Mouse (Mus musculus): ENCODE data around the gene Enpp5.

Gene Enpp5

DNA sequence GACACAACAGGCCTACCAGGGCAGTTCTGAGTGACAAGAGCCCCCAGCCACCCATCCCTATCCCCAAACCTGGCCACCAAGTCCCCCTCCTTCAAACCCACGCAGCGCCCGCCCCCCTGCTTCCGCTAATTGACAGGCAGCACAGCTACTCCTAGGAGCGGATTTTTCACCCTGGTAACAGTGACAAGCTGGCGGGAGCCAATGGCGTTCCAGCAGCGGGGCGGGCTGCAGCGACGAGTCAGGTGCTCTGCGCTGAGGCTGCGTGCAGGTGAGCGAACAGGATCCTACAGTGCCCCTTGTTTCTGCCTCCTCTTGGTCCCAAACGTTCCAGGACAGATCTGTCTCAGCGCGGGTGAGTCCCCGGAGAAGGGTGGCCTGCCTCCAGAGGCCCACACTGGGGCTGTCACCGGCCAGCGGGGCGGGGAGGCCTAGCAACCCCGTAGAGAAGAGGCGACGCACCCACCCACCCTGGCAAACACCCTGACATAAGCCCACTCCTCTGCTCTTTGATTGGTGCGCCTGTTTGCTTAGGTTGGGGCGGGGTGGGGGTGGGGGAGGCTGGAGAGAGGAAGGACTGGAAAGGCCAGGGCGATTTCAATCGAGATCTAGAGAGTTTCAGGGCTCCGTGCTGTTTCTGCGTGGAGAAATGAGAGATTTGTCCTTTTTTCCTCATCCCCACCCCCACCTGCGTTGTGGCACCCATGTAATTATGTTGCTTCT, at the start of gene Enpp5:
Enpp5 (plus strand) TSS at position 183 of the 720 bp plus-strand sequence.
- DNase-seq = peak; percentile 90

DNA sequence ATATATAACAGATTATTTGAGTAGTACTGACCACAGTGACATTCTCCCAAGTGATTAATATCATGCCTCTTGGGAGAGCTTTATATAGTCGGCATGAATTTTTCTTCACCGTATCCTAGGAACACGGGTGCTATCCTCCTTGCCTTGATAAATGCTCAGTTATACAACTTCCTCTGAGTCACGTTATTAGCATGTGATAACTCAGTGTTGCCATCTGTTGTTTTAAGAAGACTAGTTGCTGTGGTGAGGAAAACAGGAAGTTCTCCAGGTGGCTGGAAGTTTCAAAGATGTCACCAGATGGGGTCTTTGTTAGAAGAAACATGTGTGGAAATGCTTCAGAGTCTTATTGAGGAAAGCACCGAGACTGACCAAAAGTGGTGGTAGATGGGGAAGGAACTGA, 49.0 kb upstream of the Enpp5 start:
- DNase-seq = no peak

DNA sequence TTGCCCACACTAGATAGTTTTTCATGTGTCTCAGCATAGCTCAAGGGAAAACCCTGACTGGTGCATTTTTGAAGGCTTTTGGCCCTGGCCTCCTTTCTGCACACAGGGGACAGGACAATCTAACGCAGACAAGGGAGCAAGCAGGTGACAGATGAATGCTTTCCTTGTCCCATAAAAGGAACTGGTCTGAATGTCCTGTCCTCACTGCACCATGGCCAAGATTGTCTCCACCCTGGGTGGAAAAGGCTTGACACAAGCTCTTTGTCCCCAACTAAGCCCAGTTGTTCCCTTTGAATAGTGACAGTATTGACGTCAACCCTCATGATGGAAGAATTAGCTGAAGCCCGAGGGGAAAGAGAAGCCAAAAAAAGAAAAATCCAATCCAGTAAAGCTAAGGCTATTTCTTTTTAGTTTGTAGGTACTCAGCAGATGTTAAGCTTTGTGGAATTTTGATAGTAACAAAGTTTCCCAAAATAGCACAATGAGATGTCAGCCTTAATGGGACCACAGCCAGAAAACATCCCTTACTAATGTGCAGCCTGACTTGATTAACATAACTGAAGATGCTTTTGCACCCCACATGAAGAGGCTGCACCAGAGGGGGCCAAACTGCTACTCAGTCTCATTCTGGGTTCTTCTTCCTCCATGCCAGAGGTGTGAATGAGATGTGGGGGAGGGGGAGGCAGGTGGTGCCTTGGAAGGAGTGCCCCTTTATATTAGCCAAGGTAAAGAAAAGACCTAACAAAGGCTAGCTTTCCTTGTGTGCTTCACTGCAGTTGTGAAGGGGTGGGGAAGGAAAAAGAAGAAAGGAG, 47.6 kb upstream of the Enpp5 start:
- DNase-seq = no peak

DNA sequence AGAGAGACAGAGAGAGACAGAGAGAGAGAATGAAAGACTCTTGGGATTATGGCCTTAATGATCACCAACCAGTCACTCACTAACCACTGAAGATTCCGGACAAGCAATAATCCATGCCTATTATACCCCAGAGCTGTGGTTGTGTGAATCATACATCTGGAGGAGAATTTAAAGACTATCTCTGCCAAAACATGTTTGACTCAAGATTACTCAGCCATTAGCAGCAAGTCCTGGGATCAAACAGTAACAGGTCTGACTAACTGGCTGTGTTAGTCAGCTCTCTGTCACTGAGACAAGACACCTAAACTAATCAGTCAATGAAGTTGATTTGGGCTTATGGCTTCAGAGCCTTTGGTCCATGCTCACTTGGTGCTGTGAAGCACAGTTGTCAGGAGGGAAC, 43.6 kb upstream of the Enpp5 start:
- no peak for DNase-seq

DNA sequence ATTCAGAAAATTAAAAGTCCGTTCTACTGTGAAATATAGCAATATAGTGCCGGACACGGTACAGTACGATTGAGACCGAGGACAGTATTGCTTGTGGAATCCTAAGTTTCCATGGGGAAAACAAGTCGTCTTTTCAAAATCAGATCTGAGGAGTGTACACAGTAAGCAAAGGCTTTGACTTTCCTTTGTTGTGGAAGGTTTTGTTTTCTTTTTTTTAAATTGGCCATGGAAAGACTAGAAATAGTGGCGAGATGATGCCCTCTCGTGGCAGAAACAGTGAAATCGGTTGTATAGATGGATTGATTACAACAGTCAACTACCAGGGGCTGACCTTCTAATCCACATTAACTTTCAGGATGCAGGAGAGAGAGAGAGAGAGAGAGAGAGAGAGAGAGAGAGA, 40.0 kb upstream of the Enpp5 start:
- DNase-seq = no peak

DNA sequence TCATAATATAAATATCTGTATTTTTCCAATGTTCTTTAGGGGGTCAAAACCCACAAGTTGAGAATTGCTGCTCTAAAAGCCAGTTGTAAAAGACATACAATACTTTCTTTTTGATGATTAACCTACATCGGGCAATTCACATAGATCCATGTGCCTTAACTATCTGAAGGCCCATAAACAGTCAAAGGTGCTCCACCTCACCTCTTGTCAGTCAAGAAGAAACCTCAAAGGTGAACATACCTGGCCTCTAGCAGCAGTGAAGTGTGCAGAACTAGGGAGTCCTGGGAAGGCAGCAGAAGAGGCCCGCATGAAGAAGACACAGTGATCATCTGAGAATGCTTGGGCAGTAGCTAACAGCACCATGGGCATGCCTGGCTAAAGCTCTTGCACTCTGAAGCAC, 38.2 kb upstream of the Enpp5 start:
- no peak for DNase-seq

DNA sequence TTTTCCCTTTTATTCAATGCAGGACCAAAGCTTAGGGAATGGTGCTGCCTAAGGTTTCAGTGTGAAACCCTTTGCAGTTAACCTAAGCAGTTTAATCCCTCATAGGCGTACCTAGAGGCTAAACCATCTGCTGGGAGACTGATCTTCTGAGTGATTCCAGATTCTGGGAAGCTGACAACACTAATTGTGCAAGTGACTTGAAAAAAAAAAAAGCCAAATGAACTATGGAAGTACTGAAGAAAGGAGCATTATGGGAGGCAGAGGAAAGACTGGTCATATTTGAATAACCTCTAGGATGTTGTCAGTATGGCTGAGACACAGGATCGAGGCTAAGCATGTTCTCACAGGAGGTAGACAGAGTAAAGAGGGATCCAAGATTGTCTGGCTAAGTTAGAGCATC, 36.3 kb upstream of the Enpp5 start:
- no peak for DNase-seq

DNA sequence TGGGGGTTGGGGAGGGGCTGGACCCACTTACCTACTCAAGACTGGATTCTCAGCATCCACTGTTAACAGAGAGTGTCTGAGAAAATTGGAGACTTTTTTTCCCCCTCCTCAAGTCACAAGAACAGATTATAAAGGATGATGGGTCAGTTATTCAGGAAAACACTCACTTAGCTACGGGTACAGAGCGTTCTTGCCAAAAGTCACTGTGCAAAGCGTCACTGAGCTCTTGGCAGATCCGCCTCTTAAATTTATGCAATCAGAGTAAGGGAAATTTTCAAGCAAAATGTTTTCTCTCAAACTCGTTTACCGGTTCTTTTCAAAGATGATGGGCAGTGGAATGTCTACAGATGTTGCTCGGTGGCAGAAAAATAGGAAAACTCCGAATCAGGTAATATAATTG, 35.8 kb upstream of the Enpp5 start:
- no peak for DNase-seq

DNA sequence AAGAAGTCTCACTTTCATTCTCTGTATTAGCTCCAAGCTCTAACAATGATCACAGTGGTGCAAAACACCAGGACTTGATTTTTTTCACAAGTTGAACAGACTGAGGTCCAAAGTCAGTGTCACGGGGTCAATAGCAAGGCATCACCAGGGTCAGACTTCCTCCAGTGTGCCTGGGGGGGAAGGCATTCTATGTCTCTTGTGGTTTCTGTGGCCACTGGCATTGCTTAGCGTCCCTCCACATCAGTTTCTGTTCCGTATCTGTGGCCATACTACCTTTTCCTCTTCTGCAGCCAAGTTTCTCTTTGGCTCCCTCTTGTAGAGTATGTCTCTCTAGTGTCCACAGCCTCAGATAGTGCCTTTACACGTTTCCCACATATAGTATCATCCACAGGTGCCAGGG, 25.2 kb upstream of the Enpp5 start:
- no peak for DNase-seq

DNA sequence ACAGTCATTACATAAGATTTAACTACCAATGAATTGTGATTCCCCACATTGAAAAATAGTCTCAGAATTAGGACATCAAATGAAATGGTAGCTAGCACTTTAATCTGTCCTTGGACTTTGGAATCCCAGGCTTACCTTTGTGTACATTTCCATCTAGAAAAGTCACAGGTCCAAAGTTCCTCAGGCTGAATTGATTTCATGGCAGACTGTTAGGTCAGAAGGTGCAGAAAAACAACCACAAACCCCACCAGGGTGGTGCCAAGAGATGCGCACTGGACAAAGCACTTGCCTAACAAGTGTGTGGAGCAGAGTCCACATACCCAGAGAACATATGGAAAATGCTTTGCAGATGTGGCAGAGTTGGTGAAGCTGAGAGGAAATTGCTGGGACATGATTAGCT, 21.5 kb upstream of the Enpp5 start:
- DNase-seq = no peak

DNA sequence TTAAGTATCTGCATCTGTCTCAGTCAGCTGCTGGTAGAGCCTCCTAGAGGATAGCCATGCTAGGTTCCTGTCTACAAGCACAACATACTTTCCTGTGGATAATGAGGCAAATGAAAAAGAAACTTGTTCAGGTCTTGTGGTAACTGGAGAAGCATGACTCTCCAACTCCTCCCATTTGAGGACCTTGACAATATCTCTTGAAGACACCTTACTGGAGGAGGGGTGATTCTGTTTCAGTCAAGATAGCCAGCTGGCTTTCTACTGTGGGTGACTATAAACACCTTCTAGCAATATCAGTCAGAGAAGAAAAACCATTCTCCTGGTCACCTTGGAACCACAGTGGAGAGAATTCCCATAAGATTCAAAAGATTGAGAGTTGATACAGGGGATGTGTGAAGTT, 20.5 kb upstream of the Enpp5 start:
- DNase-seq = no peak

DNA sequence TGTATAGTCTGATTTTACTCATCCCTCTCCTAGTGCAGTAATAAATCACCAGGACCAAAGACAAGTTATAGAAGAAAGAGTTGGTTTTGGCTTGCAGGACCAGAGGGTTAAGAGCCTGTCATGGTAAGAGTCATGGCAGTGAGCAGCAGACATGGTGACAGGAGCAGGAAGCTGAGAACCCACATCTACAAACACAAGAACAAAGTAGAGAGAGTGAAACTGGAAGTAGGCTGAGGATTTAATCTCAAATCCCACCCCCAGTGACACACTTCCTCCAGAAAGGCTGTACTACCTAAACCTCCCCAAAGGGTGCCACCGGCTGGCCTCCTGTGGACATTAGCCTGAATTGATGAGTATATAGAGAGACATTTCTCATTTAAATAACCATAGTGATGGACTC, 17.8 kb upstream of the Enpp5 start:
- no peak for DNase-seq

DNA sequence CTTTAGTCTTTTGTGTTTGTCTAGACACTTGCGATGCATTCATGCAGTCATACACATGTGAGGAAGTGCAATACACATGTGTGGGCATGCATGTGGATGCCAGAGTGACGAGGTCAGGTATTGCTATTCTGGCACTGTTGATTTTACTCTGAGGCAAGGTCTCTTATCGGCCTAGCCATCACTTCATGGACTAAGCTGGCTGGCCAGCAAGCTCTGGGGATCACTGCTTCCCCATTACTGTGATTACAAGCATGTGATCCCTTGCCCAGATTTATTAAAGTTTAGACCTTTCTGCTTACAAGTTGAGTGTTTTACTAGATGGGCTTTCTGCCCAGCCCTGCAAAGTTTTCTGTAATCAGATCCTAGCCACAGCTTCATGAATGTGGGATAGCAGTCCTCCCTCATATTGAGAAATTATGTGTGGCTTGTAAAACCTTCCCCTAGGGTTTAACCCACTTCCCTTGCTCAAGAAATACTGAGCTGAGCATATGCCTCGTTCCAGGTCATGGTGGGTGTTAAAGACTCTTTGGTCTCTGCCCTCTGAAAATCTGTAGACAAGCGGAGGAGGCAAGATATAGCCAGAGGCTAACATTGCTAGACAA, 17.2 kb upstream of the Enpp5 start:
- DNase-seq = no peak

DNA sequence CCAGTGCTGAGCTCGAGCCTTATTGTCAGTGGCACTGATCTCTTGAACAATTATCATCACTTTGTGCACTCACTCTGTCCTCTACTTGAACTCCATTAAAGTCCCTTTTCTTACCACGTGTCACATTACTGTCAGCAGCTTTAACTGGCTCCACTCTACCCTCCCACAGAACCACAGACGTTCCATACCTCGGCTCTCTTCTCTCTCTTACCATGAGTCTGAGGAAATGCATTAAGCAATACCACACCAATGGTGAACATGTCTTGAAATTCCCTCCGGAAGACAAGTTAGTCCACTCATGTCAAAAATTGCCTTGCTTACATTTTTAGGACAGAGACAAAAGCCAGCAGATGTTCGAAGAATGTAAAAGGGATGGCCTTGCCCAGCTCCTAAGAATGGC, 9.7 kb upstream of the Enpp5 start:
- DNase-seq = no peak

DNA sequence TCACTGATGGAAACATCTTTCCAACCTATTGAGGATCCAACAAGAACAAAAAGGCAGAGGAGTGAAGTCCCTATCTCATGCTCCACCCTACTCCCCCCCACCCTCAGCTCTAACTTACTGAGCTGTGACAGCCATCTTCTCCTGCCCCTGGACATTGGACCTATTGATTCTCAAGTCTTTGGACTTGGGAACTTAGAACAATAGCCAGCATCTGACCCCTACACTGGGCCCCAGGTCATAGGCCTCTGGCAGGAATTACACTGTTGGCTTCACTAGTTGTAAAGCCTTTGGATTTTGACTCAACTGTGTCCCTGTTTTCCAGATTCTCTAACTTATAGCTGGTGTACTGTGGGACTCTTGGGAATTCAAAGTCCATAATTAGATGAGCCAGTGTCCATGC, 6.9 kb upstream of the Enpp5 start:
- no peak for DNase-seq

DNA sequence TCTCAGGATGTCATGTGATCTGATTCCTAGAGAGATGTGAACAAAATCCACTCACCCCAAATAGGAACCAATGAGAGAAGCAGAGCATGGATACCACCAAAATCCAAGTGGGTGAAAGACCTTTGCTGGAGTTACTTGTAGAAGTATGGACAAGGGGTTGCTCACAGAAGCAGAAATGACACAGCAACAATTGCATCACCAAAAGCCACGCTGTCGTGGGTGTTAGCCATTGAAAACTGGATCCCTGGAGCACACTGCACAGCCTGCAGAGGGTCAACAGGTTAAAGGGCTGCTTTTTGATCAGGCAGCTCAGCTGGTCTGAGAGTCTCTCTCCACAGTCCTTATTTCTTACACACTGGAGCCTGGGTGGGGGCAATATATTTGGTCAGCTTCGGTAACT, 3.0 kb upstream of the Enpp5 start:
- DNase-seq = no peak

DNA sequence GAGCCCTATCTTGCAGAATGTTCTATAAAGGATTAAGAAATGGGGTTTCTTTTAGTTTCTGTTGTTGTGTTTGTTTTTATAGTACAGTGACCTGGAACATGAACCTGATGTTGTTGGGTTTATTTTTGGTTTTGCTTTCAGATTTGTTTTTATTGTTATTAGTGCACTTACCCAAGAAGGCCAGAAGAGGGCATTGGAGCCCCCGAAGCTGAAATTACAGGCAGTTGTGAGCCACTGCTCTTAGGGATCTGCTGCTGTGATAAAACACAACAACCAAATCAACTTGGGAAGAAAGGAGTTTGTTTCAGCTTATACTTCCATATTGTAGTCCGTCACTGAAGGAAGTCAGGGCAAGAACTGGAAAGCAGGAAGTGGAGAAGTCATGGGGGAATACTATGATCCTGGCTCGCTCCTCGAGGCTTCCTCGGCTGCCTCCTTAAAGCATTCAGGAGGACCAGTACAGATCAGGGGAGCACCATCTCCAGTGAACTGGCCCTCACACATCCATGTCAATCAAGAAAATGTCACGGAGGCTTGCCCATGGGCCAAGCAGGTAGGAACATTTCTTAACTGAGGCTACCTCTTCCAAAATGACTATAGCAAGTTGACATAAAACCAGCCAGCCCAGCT, 2.4 kb upstream of the Enpp5 start:
- DNase-seq = peak; percentile 18

DNA sequence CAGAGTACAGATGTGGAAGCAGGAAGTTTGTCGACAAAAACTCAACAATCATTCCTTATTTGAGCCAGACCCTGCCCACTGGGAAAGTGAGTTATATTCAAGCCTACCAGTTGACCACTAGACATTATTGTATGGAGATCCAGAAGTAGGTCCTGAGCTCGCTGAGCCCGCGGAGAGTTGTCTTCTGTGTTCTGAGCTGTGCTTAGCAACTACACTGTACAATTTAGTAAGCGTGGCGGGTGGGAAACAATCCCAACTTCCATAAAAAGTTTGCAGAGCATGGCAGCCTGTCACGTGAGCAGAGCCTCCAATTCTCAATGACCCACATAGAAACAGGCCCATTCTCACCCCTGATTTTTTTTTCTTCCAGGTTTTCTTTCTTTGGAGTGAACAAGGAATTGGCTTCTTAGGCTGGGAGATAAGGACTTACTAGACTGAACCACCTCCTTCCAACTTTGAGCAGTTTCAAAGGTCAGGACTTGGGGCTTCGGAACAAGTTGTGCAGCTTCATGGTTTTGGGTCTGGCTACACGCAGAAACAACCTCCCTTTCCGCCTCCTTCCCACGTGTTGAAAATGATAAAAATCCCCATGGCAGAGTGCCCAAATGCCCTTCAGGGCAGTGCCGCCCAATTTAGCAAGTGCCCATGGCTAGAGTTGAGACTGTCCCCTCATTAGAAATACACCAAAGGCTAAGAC, 1.3 kb upstream of the Enpp5 start:
- DNase-seq = no peak

DNA sequence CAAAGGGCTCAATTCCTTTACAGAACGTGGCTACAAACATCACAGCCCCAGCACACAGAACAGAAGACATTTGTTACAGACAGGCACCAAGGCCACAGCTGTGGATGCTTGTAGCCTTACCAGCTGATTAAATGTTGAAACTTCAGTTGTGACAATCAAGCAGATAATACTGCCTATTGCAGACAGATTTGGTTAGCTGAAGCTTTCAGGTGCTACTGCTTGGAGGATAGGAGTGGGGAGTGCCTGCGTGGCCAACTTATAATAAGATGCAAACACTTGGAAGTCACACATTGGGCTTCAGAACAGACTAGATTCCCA, 811 bp upstream of the Enpp5 start:
- no peak for DNase-seq

DNA sequence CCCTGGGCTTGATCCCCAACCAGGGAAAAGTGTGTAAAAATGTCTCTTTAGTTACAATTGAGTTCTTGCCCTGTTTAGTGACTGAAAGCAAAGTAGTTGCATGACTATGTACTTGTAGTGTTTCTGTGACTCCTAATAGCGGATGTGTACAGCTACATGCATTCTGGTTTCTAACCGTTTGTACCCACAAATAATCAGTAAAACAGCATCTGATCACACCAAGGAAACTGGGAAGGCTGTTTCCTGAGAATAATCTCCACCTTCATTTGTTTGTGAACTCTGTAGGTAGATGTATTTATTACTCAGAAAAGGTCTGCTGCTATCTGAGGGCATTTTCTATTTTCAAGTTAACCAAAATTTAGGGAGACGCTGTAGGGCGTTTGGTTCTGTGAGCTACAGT, 4.5 kb downstream of the Enpp5 start:
- no peak for DNase-seq

DNA sequence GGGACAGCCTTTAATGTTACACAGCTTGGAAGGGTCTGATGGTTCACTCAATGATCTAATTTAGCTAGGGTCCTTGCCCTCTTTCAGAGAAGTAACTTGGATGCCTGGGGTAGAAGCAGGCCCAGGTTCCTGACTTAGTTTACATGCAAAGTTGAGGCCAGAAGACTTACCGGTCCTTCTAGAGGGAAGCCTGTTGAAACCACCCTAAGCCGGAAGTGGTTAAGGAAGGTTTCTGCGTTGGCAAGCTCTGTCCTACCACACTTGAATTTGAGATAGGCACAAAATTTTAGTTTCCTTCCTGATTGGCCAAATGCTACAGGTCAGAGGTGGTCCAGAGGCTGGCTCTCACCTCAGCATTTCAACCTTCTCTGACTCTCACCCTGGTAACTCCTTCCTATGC, 9.6 kb downstream of the Enpp5 start:
- no peak for DNase-seq

DNA sequence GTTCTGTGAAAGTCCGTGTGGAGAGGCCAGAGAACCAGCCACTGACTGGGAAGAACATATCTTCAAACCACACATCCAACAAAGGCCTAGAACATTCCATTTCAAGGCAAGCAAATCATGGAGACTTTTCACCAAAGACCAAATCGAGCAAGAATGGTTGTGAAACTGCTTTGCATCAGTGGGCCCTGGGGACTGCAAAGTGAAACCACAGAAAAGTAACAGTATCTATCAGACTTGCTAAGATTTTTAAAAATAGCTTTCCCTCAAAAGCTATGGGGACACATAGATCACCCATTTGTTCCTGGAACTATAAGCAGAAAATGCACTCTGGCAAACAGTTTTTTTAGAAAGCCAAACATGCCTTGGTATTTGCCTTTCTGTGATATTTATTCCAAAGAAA, 12.3 kb downstream of the Enpp5 start:
- no peak for DNase-seq

DNA sequence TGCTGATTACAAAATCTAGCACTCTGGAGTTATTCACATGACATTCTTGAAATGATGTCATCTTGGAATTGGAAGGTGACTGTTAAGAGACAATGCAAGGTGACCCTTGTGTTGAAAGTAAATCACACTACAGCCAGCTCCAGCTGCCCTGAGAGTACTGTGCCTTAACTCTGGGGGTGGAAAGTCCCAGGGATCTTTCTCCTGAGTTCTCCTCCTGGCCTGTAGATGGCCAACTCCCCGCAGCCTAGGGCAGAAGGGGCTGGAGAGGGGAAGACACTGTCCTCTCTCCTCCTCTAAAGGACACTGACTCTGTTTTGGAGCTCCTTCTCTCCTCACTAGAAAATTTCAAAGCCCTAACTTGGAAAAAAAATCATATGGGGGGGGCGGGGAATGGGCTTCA, 12.9 kb downstream of the Enpp5 start:
- DNase-seq = no peak

All from kidney, adult 11 months (tissue).